Mouse (Mus musculus): ENCODE data around the gene Kif7. TPM values are rescaled to one million over a fixed set of nuclear protein-coding genes. Genes with fewer than 3 reads are reported as not detected.

Gene Kif7
- total RNA-seq, 2 experiments from 2014 or later: 4.1 TPM

Other genes starting within 250 kb of the Kif7 start
- gene Polg, start 249.4 kb downstream of the Kif7 start, total RNA-seq (2021): 10 to 100 TPM; 68.5 to 77.7 TPM
- gene Rhcg, start 98.1 kb downstream of the Kif7 start, total RNA-seq (2021): 10 to 100 TPM; 16.5 to 56.2 TPM
- under 1 TPM; 0.49 to 0.50 TPM for gene Ticrr, start 55.5 kb downstream of the Kif7 start, total RNA-seq (2021)
- gene Plin1, start 17.2 kb upstream of the Kif7 start, total RNA-seq (2021): 100 to 1,000 TPM; 500 to 527 TPM
- gene Pex11a, start 27.4 kb upstream of the Kif7 start, total RNA-seq (2021): 10 to 100 TPM; 49.2 to 49.3 TPM
- gene Wdr93, start 27.4 kb upstream of the Kif7 start, total RNA-seq (2021): 1 to 10 TPM; 1.6 to 2.0 TPM
- gene Mesp1, start 78.1 kb upstream of the Kif7 start, total RNA-seq (2021): not detected
- under 1 TPM; 0.26 to 0.79 TPM for gene Mesp2, start 95.0 kb upstream of the Kif7 start, total RNA-seq (2021)
- 10 to 100 TPM in 1 of 2 experiments, 1 to 10 TPM in 1; 9.2 to 10.8 TPM for gene Anpep, start 145.3 kb upstream of the Kif7 start, total RNA-seq (2021)
- 10 to 100 TPM; 25.8 to 30.7 TPM for gene Ap3s2, start 204.9 kb upstream of the Kif7 start, total RNA-seq (2021)
- gene Arpin, start 219.6 kb upstream of the Kif7 start, total RNA-seq (2021): 10 to 100 TPM; 15.2 to 21.2 TPM

Measured in adrenal gland, postnatal 36 days (tissue).